Mouse (Mus musculus): ENCODE data around the gene Il12rb2. TPM values are rescaled to one million over a fixed set of nuclear protein-coding genes. Genes with fewer than 3 reads are reported as not detected.

The Il12rb2 gene
- polyA plus RNA-seq, 1 experiment from 2014 or later = 0.05 TPM

- Histone ChIP-seq H3K27me3 (ENCODE audit: insufficient read depth, poor library complexity, severe bottlenecking) (no peaks in the 10 kb centered on the region), H3K9me3 (no peaks in the 10 kb centered on the region), H3K4me1 (no peaks in the 10 kb centered on the region), H3K4me3 (no peak overlapping the region), H3K27ac (no peak overlapping the region), H3K36me3 (peaks cover 77% of the 10 kb centered on the region)
- no peak for DNase-seq (ENCODE audit: low spot score)
- WGBS = 91% methylated on average over 5 of the region's 5 CpGs
Observed at GRCm38 (mm10) chr6:67277944-67278343, 98.0 kb downstream of the Il12rb2 start.

- WGBS = 45% methylated on average over 2 of the region's 2 CpGs
- H3K27ac ChIP-seq = no peak overlapping the region
- no peaks in the 10 kb centered on the region for H3K27me3 ChIP-seq (ENCODE audit: insufficient read depth, poor library complexity, severe bottlenecking)
- peaks cover 33% of the 10 kb centered on the region for H3K36me3 ChIP-seq
- DNase-seq (ENCODE audit: low spot score) = no peak
- no peaks in the 10 kb centered on the region for H3K9me3 ChIP-seq
- peak overlapping the region; percentile 100 for H3K4me3 ChIP-seq
- H3K4me1 ChIP-seq = 0 out of 2 replicates have a peak, but pooled peaks cover 3% of the 10 kb centered on the region
Observed at GRCm38 (mm10) chr6:67269459-67269858, 106.5 kb downstream of the Il12rb2 start.

- H3K9me3 ChIP-seq = no peaks in the 10 kb centered on the region
- 9% methylated on average over 1 of the region's 1 CpGs for WGBS
- 0 out of 2 replicates have a peak, but pooled peaks cover 3% of the 10 kb centered on the region for H3K4me1 ChIP-seq
- H3K27me3 ChIP-seq (ENCODE audit: insufficient read depth, poor library complexity, severe bottlenecking) = no peaks in the 10 kb centered on the region
- H3K4me3 ChIP-seq = peak overlapping the region; percentile 100
- H3K36me3 ChIP-seq = peaks cover 28% of the 10 kb centered on the region
- DNase-seq (ENCODE audit: low spot score) = no peak
- H3K27ac ChIP-seq = no peak overlapping the region
Observed at GRCm38 (mm10) chr6:67268983-67269382, 107.0 kb downstream of the Il12rb2 start.

GRCm38 (mm10) chr6:67268245-67268612, 107.8 kb downstream of the Il12rb2 start:
- Histone ChIP-seq H3K4me1 (0 out of 2 replicates have a peak, but pooled peaks cover 3% of the 10 kb centered on the region), H3K4me3 (peak overlapping the region; percentile 100), H3K27ac (peak overlapping the region; percentile 100), H3K9me3 (no peaks in the 10 kb centered on the region), H3K36me3 (peaks cover 21% of the 10 kb centered on the region), H3K27me3 (ENCODE audit: insufficient read depth, poor library complexity, severe bottlenecking) (no peaks in the 10 kb centered on the region)
- 2% methylated on average over 2 of the region's 2 CpGs for WGBS
- DNase-seq (ENCODE audit: low spot score) = no peak

- peak; percentile 82 for DNase-seq (ENCODE audit: low spot score)
- Histone ChIP-seq H3K36me3 (peaks cover 15% of the 10 kb centered on the region), H3K9me3 (no peaks in the 10 kb centered on the region), H3K4me3 (peak overlapping the region; percentile 100), H3K27me3 (ENCODE audit: insufficient read depth, poor library complexity, severe bottlenecking) (no peaks in the 10 kb centered on the region), H3K27ac (peak overlapping the region; percentile 100), H3K4me1 (0 out of 2 replicates have a peak, but pooled peaks cover 3% of the 10 kb centered on the region)
- WGBS = under 1% methylated on average over 64 of the region's 65 CpGs
Observed at GRCm38 (mm10) chr6:67267408-67268244, 108.4 kb downstream of the Il12rb2 start.

- WGBS = under 1% methylated on average over 68 of the region's 68 CpGs
Observed at GRCm38 (mm10) chr6:67266664-67267407, 109.2 kb downstream of the Il12rb2 start.

GRCm38 (mm10) chr6:67266159-67266657, 109.8 kb downstream of the Il12rb2 start:
- Histone ChIP-seq H3K27ac (peak overlapping the region; percentile 100), H3K4me1 (0 out of 2 replicates have a peak, but pooled peaks cover 3% of the 10 kb centered on the region), H3K4me3 (peak overlapping the region; percentile 100), H3K9me3 (no peaks in the 10 kb centered on the region), H3K36me3 (peaks cover 2% of the 10 kb centered on the region; the same call in 1 of the 2 replicates), H3K27me3 (ENCODE audit: insufficient read depth, poor library complexity, severe bottlenecking) (no peaks in the 10 kb centered on the region)
- WGBS = under 1% methylated on average over 23 of the region's 23 CpGs
- no peak for DNase-seq (ENCODE audit: low spot score)

More at GRCm38 (mm10) chr6:67266664-67267407, 109.2 kb downstream of the Il12rb2 start:
- Histone ChIP-seq H3K4me1 (0 out of 2 replicates have a peak, but pooled peaks cover 3% of the 10 kb centered on the region), H3K9me3 (no peaks in the 10 kb centered on the region), H3K4me3 (peak overlapping the region; percentile 100), H3K27me3 (ENCODE audit: insufficient read depth, poor library complexity, severe bottlenecking) (no peaks in the 10 kb centered on the region), H3K36me3 (peaks cover 8% of the 10 kb centered on the region), H3K27ac (peak overlapping the region; percentile 100)
- peak; percentile 99 for DNase-seq (ENCODE audit: low spot score)

- Histone ChIP-seq H3K4me1 (0 out of 2 replicates have a peak, but pooled peaks cover 1% of the 10 kb centered on the region), H3K27me3 (ENCODE audit: insufficient read depth, poor library complexity, severe bottlenecking) (no peaks in the 10 kb centered on the region), H3K36me3 (no peaks in the 10 kb centered on the region), H3K4me3 (no peak overlapping the region), H3K27ac (no peak overlapping the region), H3K9me3 (no peaks in the 10 kb centered on the region)
- DNase-seq (ENCODE audit: low spot score) = no peak
- 62% methylated on average over 7 of the region's 7 CpGs for WGBS
Observed at GRCm38 (mm10) chr6:67264935-67265334, 111.1 kb downstream of the Il12rb2 start.

- WGBS = 84% methylated on average over 4 of the region's 4 CpGs
- no peaks in the 10 kb centered on the region for H3K27me3 ChIP-seq (ENCODE audit: insufficient read depth, poor library complexity, severe bottlenecking)
Observed at GRCm38 (mm10) chr6:67251095-67251494, 124.9 kb downstream of the Il12rb2 start.

GRCm38 (mm10) chr6:67244451-67244850, 131.5 kb downstream of the Il12rb2 start:
- no peaks in the 10 kb centered on the region for H3K9me3 ChIP-seq
- H3K27me3 ChIP-seq (ENCODE audit: insufficient read depth, poor library complexity, severe bottlenecking) = no peaks in the 10 kb centered on the region
- no peak overlapping the region for H3K4me3 ChIP-seq
- H3K27ac ChIP-seq = no peak overlapping the region
- H3K36me3 ChIP-seq = no peaks in the 10 kb centered on the region
- no peak for DNase-seq (ENCODE audit: low spot score)
- 84% methylated on average over 5 of the region's 5 CpGs for WGBS
- no peaks in the 10 kb centered on the region for H3K4me1 ChIP-seq

More at GRCm38 (mm10) chr6:67251095-67251494, 124.9 kb downstream of the Il12rb2 start:
- Histone ChIP-seq H3K27ac (no peak overlapping the region), H3K4me3 (no peak overlapping the region), H3K9me3 (no peaks in the 10 kb centered on the region), H3K4me1 (no peaks in the 10 kb centered on the region), H3K36me3 (no peaks in the 10 kb centered on the region)
- DNase-seq (ENCODE audit: low spot score) = no peak

GRCm38 (mm10) chr6:67243765-67244420, 132.1 kb downstream of the Il12rb2 start:
- DNase-seq (ENCODE audit: low spot score) = no peak
- Histone ChIP-seq H3K4me1 (no peaks in the 10 kb centered on the region), H3K27me3 (ENCODE audit: insufficient read depth, poor library complexity, severe bottlenecking) (no peaks in the 10 kb centered on the region), H3K27ac (no peak overlapping the region), H3K36me3 (no peaks in the 10 kb centered on the region), H3K9me3 (no peaks in the 10 kb centered on the region), H3K4me3 (no peak overlapping the region)
- 91% methylated on average over 7 of the region's 7 CpGs for WGBS
